Mouse (Mus musculus): Measurements from ENCODE around the gene Gm28374.

Gene Gm28374

DNA sequence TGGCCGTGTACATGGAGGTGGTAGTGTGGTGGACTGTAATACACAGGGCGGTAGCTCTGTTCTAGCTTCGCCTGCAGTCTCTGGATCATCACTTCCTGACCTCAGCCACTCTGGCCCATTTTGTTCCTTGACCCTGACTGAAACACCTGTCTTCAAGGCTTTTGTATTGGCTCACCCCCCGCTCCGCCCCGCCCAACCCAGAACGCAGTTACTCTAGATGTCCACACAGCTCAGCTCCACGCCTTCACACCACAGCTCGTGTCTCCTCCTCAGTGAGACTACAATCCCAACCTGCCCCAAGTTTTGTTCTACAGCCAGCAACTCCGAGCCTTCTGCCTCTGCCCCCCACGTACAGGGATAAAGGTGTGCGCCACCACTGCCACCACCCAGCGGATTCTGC lies 6.8 kb upstream of the Gm28374 start:
- no peak for DNase-seq (ENCODE audit: extremely low spot score, low spot score)

GRCm38 (mm10) chr19:6085417-6085879 lies 3.4 kb upstream of the Gm28374 start:
- peak; percentile 68 for DNase-seq (ENCODE audit: extremely low spot score, low spot score)

DNA sequence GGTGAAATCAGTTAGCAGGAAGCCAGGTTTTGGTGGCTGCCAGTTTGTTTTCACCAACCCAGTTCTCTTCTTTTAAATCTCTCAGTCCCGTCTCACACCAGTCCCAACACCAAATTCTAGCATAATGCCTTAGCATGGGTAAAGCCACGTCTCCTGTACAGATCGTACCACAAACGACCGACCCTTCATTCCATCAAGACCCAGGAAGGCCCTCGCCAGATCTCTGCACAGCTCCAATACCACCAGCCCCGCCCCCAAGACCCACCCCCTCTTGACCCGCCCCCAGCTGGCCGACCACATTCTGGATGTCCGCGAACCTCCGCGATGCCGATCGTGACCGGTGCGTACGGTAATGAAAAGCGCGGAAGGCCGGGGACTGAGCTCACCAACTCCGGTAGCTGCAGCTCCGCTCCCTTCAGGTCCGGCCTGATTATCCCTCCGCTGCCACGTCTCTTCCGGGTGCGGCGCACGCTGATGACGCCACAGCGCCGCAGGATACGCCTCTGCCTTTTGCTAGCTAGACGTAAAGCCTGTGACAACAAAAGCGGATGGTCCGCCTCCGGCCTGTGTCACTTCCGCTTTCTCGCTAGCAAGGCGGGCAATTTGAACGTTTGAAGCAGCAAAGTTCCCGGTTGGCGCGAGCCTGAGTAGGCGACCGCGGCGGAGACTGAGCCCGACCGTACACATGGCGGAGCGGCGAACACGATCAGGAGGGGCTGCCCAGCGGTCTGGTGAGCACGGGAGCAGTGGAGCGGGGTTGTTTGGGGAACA lies 2.6 kb upstream of the Gm28374 start, which contains the start of the genes Zfpl1 and Cdca5:
Gene Zfpl1 (minus strand): TSS at position 479 of the 771 bp plus-strand sequence.
Gene Cdca5 (plus strand): TSS at position 506 of the 771 bp plus-strand sequence.
- DNase-seq (ENCODE audit: extremely low spot score, low spot score), result peak; percentile 97

DNA sequence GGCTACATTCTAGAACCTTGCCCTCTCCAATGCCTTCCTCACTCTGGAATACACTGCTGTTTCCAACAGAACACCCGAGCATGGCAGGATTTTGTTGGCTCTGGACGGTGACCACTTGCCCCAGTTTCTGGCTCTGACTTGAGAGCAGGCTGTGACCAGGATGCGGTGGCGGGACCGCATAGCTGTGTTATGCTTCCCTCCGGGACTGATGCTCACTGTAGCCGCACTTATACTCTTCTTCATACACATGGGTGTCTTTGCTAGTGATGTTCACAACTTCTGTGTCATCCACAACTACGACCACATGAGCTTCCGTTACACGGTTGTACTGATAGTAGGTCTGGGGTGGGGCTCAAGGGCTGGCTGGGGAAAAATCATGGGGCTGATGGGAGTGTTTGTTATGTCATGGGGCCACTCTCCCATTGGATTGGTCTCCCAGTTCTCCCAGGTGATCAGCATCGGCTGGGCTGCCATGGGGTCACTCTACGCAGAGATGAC lies 2.0 kb downstream of the Gm28374 start, which contains the start of gene Tmem262:
Gene Tmem262 (plus strand): TSS at position 51 of the 498 bp plus-strand sequence.
- DNase-seq (ENCODE audit: extremely low spot score, low spot score), result no peak

DNA sequence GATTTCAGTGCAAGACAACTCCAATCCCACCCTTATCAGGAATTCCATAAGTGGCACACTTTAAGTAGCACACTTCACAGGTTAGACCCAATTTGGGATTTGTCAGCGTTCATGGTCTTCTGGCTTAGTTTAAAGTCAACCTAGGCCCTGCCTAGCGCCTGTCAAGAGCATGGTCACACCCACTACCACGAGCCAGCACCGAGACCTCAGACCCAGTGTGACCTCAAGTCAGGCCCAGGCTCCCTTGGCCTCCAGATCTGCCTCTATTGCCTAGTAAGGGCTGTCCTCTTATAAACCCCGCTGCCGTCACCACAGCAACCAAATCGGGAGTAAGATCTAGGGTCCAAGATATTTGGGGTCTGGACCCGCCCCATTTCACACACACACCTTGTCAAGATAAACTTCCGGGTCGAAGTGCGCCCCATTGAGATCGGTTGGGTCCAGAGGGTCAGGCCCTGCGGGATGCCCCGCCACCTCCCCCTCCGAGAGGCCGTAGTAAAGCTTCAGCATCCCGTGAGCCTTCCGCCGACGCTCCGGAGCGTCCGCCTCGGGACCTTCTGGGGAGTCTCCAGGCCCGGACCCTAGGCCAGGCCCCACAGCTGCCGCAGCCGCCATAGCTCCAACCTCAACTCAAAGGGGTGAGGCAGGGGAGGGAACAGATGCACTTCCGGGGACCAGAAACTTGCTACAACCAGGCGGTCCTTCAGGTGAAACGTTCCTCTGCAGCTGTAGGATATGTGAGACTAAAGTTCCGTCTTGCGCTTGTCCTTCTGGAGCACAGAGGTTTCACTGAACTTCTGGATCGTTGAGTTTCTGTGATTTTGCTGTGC lies 5.3 kb downstream of the Gm28374 start, which contains the start of gene Vps51:
Gene Vps51 (minus strand): TSS at position 668 of the 830 bp plus-strand sequence.
- DNase-seq (ENCODE audit: extremely low spot score, low spot score), result peak; percentile 87

GRCm38 (mm10) chr19:6073889-6074288 lies 8.2 kb downstream of the Gm28374 start:
- DNase-seq (ENCODE audit: extremely low spot score, low spot score), result no peak

DNA sequence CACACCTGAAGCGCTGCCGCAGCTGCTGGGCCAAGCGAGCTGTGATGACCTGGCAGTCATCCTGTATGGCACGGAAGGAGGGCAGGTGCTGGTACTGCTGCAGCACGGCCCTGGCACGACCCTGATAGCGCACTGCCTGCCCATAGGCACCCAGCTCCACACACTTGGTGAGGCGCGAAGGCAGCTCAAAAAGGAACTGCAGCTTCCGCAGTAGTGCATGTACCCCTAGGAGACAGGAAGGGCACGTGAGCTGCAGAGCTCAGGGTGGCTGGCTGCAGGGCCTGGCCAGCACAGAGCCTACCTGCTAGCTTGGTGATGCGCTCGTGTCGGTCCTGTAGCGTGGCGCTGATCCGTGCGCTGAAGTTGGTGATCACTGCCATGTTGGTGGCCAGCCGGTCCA lies 10.8 kb downstream of the Gm28374 start:
- no peak for DNase-seq (ENCODE audit: extremely low spot score, low spot score)

GRCm38 (mm10) chr19:6070571-6071250 lies 11.3 kb downstream of the Gm28374 start:
- no peak for DNase-seq (ENCODE audit: extremely low spot score, low spot score)

DNA sequence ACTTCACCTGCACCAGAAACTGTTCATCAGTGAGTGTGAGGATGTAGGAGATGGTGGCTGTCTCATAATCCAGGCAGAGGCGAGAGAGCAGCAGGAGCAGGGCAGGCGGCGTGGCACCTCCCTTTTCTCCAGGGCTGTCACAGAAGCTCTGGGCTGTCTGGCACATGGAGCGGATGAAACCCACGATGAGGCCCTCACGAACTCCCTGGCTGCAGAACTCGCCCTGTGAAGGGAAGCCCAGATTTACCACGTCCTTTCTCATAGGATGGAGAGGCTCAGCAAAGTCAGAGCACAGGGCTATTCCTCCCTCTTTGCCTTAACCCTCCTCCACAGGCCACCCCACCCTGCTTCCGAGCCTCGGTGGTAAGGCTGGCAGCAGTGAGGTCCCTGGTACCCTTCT lies 12.2 kb downstream of the Gm28374 start:
- no peak for DNase-seq (ENCODE audit: extremely low spot score, low spot score)

DNA sequence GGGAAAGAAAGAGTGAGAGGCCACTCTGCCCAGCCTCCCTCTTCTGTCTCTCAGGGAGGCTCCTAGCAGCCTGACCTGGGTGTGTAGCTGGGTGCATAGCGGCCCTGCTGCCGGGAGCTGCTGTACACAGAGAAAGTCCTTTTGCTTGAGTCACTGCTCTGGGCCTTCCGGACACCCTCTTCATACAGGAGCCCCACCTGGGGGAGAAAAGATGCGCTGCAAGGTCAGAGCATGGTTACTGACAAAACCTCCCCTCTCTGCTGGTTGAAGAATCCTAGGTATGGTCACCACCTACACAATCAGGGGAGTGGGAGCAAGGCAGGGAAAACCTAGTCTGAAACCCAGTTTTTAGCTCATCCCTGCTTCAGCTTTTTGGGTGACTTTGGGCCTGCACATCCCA lies 13.1 kb downstream of the Gm28374 start:
- DNase-seq (ENCODE audit: extremely low spot score, low spot score), result no peak

- peak; percentile 92 for DNase-seq (ENCODE audit: extremely low spot score, low spot score)
Measured at GRCm38 (mm10) chr19:6067724-6068415, 14.2 kb downstream of the Gm28374 start, which contains the start of gene Tm7sf2. Tm7sf2 (minus strand) TSS chr19:6068373.

DNA sequence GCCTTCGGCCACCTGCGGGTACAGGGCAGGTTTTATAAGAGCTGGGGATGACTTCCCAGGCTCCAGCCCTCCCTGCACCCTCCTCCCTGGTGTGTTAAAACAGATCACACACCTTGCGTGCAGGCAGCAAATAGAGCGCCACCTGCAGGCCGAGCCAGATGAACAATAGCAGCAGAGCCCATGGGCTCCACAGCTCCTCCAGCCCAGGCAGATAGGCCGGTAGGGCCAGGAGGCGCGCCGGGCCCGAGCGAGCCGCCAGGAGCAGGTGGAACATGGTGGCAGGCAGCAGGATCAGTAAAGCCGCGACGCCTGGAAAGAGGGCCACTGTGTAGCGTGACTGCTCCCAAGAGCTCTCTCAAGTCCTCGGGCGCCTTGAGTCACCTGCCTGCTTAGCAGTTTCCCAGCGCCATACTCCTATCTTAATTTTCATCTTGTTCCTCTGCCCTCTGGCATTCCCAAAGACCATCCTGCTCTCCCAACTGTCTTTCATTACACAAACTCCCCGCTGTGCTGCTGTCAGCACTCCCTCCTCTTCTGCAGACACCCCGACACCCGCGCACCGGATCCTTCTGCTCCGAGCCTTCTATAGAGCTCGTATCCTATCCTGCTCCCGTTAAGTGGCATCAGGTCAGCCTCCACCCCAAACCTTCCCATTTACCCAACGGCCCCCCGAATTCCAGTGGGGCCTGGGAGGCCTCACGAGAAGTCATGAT lies 14.9 kb downstream of the Gm28374 start:
- DNase-seq (ENCODE audit: extremely low spot score, low spot score), result peak; percentile 89

DNA sequence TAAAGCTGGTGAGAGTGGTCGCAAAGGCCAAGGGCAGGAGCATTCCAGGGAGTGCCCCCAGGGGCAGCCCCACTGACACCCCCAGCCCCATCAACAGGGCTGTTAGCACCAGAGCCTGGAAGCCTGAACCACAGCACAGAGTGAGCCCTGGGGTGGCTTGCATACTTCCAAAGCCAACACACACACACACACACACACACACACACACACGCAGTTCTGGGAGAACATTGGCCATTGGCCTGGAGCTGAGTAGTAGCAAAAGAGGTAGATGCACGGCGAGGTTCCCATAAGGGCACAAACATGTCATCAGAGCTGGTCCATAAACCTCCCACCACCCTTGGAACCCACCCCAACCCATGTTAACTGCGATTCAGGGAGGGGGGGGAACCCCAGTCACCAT lies 15.5 kb downstream of the Gm28374 start:
- no peak for DNase-seq (ENCODE audit: extremely low spot score, low spot score)

DNA sequence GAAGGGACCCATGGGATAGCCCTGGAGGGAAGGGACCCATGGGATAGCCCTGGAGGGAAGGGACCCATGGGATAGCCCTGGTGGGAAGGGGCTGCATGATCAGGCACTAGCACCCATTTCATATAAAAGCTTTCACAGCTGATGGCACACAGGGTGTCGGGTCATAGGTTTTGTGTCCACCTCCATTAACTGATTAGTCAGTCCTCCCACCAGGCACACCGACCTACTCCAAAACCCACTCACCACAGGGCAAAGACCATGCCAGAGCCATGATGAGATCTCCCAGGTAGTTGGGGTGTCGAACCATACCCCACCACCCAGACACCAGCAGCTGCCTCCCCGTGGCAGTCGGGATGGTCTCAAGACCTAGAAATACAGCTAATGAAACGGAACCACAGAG lies 19.0 kb downstream of the Gm28374 start:
- no peak for DNase-seq (ENCODE audit: extremely low spot score, low spot score)

GRCm38 (mm10) chr19:6062418-6062817 lies 19.6 kb downstream of the Gm28374 start:
- DNase-seq (ENCODE audit: extremely low spot score, low spot score), result no peak

GRCm38 (mm10) chr19:6061641-6062302 lies 20.3 kb downstream of the Gm28374 start:
- DNase-seq (ENCODE audit: extremely low spot score, low spot score), result peak; percentile 45

GRCm38 (mm10) chr19:6061021-6061533 lies 21.0 kb downstream of the Gm28374 start, which contains the start of gene Znhit2:
Znhit2 (plus strand) TSS chr19:6061192.
- peak; percentile 91 for DNase-seq (ENCODE audit: extremely low spot score, low spot score)

- DNase-seq (ENCODE audit: extremely low spot score, low spot score), result no peak
Measured at GRCm38 (mm10) chr19:6058966-6059365, 23.1 kb downstream of the Gm28374 start.

DNA sequence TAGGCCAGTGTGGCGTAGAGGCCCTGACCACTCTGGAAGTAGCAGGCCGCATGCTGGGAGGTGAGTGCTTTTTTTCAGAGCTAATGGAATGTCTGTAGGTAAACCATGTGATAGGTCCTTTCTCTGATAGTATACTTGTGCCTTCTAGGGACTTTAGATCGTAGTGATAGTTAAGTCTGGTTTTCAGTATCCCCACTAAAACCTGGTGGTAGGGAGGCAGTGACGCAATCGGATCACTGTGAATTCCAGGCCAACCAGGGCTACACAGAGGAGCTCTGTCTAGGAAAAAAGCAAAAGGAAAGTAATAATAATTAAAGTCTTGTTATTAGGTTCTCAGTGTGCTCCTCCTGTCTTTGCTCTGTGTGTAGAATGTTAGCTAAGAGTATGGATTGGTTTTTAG lies 23.5 kb downstream of the Gm28374 start:
- DNase-seq (ENCODE audit: extremely low spot score, low spot score), result no peak
